Mouse (Mus musculus) hindbrain, embryonic 10.5 days (tissue): Measurements from ENCODE around the gene Diablo. TPM values are rescaled to one million over a fixed set of nuclear protein-coding genes. Genes with fewer than 3 reads are reported as not detected.

Source experiments
- DNase-seq: peaks from one replicate; pipeline ENCODE4 v3.0.0-alpha.2; 2017; ENCODE audit warnings: low spot score
- H3K27ac ChIP-seq: fragments of 300-500 bp; sonication (generic); 2 replicates; pipeline ENCODE4 v1.5.1; 2016; ENCODE audit warnings: mild to moderate bottlenecking, moderate library complexity
- H3K27me3 ChIP-seq: fragments of 300-500 bp; sonication (generic); 2 replicates; pipeline ENCODE4 v1.6.1; 2016; ENCODE audit warnings: mild to moderate bottlenecking; ENCODE audit not compliant: poor library complexity, insufficient read depth, severe bottlenecking
- H3K36me3 ChIP-seq: fragments of 300-500 bp; sonication (generic); 2 replicates; pipeline ENCODE4 v1.6.1; 2016; ENCODE audit warnings: mild to moderate bottlenecking, moderate library complexity
- H3K4me1 ChIP-seq: fragments of 300-500 bp; sonication (generic); replicated peaks from 2 replicates; pipeline ENCODE4 v1.6.1; 2016; ENCODE audit warnings: mild to moderate bottlenecking
- H3K4me3 ChIP-seq: fragments of 300-500 bp; sonication (generic); 2 replicates; pipeline ENCODE4 v1.5.1; 2016; ENCODE audit warnings: mild to moderate bottlenecking, moderate library complexity
- H3K9me3 ChIP-seq: fragments of 300-500 bp; sonication (generic); 2 replicates; pipeline ENCODE4 v1.6.1; 2016; ENCODE audit warnings: mild to moderate bottlenecking, moderate library complexity
- WGBS: fragments of 180-500 bp; shearing (Covaris S2); methylation state at CpG from one replicate; pipeline ENCODE4 v1.1.7; 2016; 5-methylcytosine and 5-hydroxymethylcytosine counted together
- polyA plus RNA-seq: library from polyadenylated mRNA; unstranded; fragments of >200 nt; fragmentation: Nextera tagmentation; extraction: Ambion mirVana; gene quantifications from 2 replicates; pipeline ENCODE4 v1.2.1, GENCODE M21; 2016

The Diablo gene
- polyA plus RNA-seq, 1 experiment from 2014 or later, result 149 TPM

DNA sequence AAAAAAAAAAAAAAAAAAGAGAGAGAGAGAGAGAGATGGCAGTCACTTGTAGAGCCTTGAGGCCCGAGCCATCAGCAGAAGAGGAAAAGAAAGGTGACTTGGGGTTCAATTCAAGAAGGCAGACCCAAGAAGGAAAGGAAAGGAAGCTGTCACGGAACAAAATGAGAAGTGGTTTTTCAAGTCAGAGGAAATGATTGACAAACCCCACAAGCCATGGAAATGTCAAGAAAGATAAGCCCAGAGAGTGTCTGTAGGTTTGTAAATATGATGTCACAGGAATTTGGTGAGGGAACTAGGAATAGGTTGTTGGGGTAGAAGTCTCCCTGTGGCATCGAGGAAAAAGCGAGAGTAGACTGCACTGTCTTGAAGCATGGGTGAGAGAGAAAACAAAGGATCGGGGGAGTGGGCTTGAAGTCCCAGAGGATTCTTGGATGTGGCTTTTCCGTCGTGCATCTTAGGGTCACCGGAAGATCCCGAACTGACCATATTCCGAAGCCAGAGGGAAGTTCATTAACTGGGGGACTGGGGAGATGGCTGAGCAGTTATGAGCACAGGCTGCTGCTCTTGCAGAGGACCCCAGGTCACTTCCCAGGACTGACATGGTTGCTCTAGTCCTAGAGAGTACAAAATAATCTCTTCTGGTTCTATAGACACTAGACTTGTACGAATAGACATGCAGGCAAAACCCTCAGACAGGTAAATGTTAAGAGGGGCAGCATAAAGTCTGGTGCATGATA lies 36.1 kb downstream of the Diablo start:
- no peaks in the 10 kb centered on the region for H3K36me3 ChIP-seq
- H3K4me3 ChIP-seq, result no peak overlapping the region
- WGBS, result 88% methylated on average over 11 of the region's 11 CpGs
- H3K9me3 ChIP-seq, result no peaks in the 10 kb centered on the region
- peaks cover 7% of the 10 kb centered on the region for H3K27me3 ChIP-seq
- no peak overlapping the region for H3K27ac ChIP-seq
- H3K4me1 ChIP-seq, result peaks cover 14% of the 10 kb centered on the region
- DNase-seq, result no peak

GRCm38 (mm10) chr5:123473817-123474216 lies 50.2 kb downstream of the Diablo start:
- WGBS, result 74% methylated on average over 5 of the region's 5 CpGs
- H3K9me3 ChIP-seq, result no peaks in the 10 kb centered on the region
- DNase-seq, result no peak
- no peaks in the 10 kb centered on the region for H3K36me3 ChIP-seq
- H3K4me3 ChIP-seq, result no peak overlapping the region
- no peak overlapping the region for H3K27ac ChIP-seq
- H3K27me3 ChIP-seq, result no peaks in the 10 kb centered on the region
- H3K4me1 ChIP-seq, result no peaks in the 10 kb centered on the region; the same call in 1 of the 2 replicates

DNA sequence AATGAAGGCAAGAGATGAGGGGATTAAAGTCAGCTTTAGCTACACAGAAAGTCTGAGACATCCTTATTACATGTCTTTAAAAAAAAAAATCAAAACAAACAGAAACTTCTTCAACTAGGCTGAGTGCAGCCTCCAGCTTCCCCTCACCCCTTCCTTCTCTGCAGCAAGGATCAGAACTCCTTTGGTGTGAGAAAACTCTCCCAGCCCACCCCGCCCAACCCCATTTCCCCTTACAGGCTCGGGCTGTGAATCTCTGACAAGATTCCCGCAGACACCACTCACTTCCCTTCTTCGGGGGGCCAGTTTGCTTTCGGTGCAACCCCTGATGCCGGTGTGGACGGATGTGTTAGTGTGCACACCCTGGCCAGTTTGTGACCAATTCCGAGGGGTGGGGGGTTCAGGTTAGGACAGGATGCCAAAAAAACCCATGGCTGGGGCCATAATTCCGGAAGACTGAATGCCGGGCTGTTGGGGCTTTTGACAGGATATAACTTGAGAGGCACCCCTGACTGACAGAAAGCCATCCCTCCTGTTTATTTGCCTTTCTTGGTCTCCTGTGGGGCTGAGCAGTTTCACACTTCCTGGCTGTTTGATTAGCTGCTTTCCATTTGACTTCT lies 53.1 kb downstream of the Diablo start:
- Histone ChIP-seq H3K4me1 (no peaks in the 10 kb centered on the region; the same call in 1 of the 2 replicates), H3K36me3 (no peaks in the 10 kb centered on the region), H3K9me3 (no peaks in the 10 kb centered on the region), H3K27ac (no peak overlapping the region), H3K27me3 (no peaks in the 10 kb centered on the region), H3K4me3 (no peak overlapping the region)
- WGBS, result 55% methylated on average over 10 of the region's 10 CpGs
- peak; percentile 41 for DNase-seq

DNA sequence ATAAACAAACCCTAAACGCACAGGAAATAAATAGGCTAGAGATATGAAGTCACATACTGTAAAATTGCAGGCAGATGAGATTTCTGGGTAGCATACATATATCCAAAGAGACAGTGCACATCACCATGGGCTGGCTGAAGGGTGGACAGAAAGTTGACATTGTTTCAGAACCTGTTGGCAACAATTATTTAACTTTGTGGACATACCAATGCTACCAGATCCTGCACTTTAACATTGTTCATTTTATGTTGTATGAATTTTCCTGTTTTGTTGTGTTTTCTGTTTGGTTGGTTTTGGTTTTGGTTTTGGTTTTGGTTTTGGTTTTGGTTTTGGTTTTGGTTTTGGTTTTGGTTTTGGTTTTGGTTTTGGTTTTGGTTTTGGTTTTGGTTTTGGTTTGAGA lies 59.3 kb downstream of the Diablo start:
- WGBS, result 86% methylated on average over 1 of the region's 1 CpGs
- no peak for DNase-seq
- H3K27ac ChIP-seq, result no peak overlapping the region
- no peaks in the 10 kb centered on the region for H3K4me1 ChIP-seq
- no peaks in the 10 kb centered on the region for H3K9me3 ChIP-seq
- no peaks in the 10 kb centered on the region for H3K36me3 ChIP-seq
- no peak overlapping the region for H3K4me3 ChIP-seq
- no peaks in the 10 kb centered on the region for H3K27me3 ChIP-seq

GRCm38 (mm10) chr5:123461420-123461819 lies 62.6 kb downstream of the Diablo start:
- H3K27me3 ChIP-seq, result no peaks in the 10 kb centered on the region
- H3K27ac ChIP-seq, result no peak overlapping the region
- no peak for DNase-seq
- no peak overlapping the region for H3K4me3 ChIP-seq
- WGBS, result 58% methylated on average over 5 of the region's 5 CpGs
- H3K36me3 ChIP-seq, result peaks cover 14% of the 10 kb centered on the region; the same call in 1 of the 2 replicates
- H3K9me3 ChIP-seq, result no peaks in the 10 kb centered on the region
- H3K4me1 ChIP-seq, result no peaks in the 10 kb centered on the region

Other genes with a start within 250 kb of the Diablo start
- gene Bcl7a, start 180.3 kb downstream of the Diablo start, polyA plus RNA-seq, result 42.9 and 48.0 TPM in 2 replicates
- 18.0 and 18.8 TPM in 2 replicates for gene Mlxip, start 129.4 kb downstream of the Diablo start, polyA plus RNA-seq
- gene Lrrc43, start 34.9 kb downstream of the Diablo start, polyA plus RNA-seq, result 0.07 and 0.31 TPM in 2 replicates
- not detected in 2 replicates for gene Il31, start 34.7 kb downstream of the Diablo start, polyA plus RNA-seq
- 1.3 and 1.4 TPM in 2 replicates for gene B3gnt4, start 13.7 kb downstream of the Diablo start, polyA plus RNA-seq
- gene Gm49027, start 1.3 kb upstream of the Diablo start, polyA plus RNA-seq, result not detected in 2 replicates
- gene Vps33a, start 48.9 kb upstream of the Diablo start, polyA plus RNA-seq, result 35.8 and 37.6 TPM in 2 replicates
- 44.4 and 52.0 TPM in 2 replicates for gene Clip1, start 160.4 kb upstream of the Diablo start, polyA plus RNA-seq
- 77.4 and 92.5 TPM in 2 replicates for gene Zcchc8, start 196.9 kb upstream of the Diablo start, polyA plus RNA-seq
- 104 and 125 TPM in 2 replicates for gene Rsrc2, start 225.2 kb upstream of the Diablo start, polyA plus RNA-seq
- 31.0 and 43.3 TPM in 2 replicates for gene Kntc1, start 225.5 kb upstream of the Diablo start, polyA plus RNA-seq